Comparison of ENCODE assay signal across 31 mouse cellular contexts in genomic region chr2:145523381-145523780, GRCm38 (mm10).
"Had no signal": no experiment of that assay in that cellular context is flagged by ENCODE, and none has a peak within 500 bp of the region (broad histone marks: within the 10 kb centered on the region; RNA-seq: fewer than 3 reads in every experiment).

No protein-coding gene starts in this region.

- H3K4me3 ChIP-seq: left cerebral cortex, adult 2 months; limb, embryonic 10.5 days; limb, embryonic 12.5 days; limb, embryonic 13.5 days; limb, embryonic 15.5 days; liver, embryonic 12.5 days; liver, embryonic 13.5 days; liver, embryonic 15.5 days; lung, embryonic 15.5 days; megakaryocyte, embryonic 14.5 days; midbrain, embryonic 10.5 days; midbrain, embryonic 12.5 days; midbrain, embryonic 13.5 days; midbrain, embryonic 15.5 days; myocyte; neural tube, embryonic 12.5 days had no signal

- H3K9me3 ChIP-seq: limb, embryonic 10.5 days; limb, embryonic 12.5 days; limb, embryonic 13.5 days; limb, embryonic 15.5 days; liver, embryonic 12.5 days; liver, embryonic 13.5 days; liver, embryonic 15.5 days; lung, embryonic 15.5 days; megakaryocyte, embryonic 14.5 days; midbrain, embryonic 10.5 days; midbrain, embryonic 12.5 days; midbrain, embryonic 13.5 days; midbrain, embryonic 15.5 days; neural tube, embryonic 12.5 days had no signal

- DNase-seq: left cerebral cortex, postnatal 4 days; liver; liver, embryonic 13.5 days; liver, postnatal 0 days; lung, adult 18-20 months; lung, adult 2 months; lung, embryonic 14.5 days; lung, postnatal 10 days; lung, postnatal 14 days; lung, postnatal 36 days; lung, postnatal 4 days; midbrain, embryonic 14.5 days had no signal

- H3K4me1 ChIP-seq: limb, embryonic 10.5 days; limb, embryonic 12.5 days; limb, embryonic 15.5 days; liver, embryonic 12.5 days; liver, embryonic 13.5 days; liver, embryonic 15.5 days; lung, embryonic 15.5 days; midbrain, embryonic 10.5 days; midbrain, embryonic 12.5 days; midbrain, embryonic 15.5 days; neural tube, embryonic 12.5 days had no signal

- H3K9ac ChIP-seq: limb, embryonic 12.5 days; limb, embryonic 13.5 days; limb, embryonic 15.5 days; liver, embryonic 12.5 days; liver, embryonic 13.5 days; liver, embryonic 14.5 days; liver, embryonic 15.5 days; liver, postnatal 0 days; lung, embryonic 14.5 days; lung, embryonic 15.5 days; midbrain, embryonic 12.5 days; midbrain, embryonic 13.5 days; midbrain, embryonic 15.5 days; neural tube, embryonic 12.5 days had no signal

- H3K27me3 ChIP-seq: limb, embryonic 12.5 days; limb, embryonic 13.5 days; liver, embryonic 12.5 days; liver, embryonic 13.5 days; liver, embryonic 15.5 days; megakaryocyte, embryonic 14.5 days; midbrain, embryonic 12.5 days; midbrain, embryonic 13.5 days; midbrain, embryonic 15.5 days; neural tube, embryonic 12.5 days had no signal

- H3K27ac ChIP-seq: left cerebral cortex, adult 2 months; limb, embryonic 10.5 days; limb, embryonic 12.5 days; limb, embryonic 13.5 days; limb, embryonic 15.5 days; liver, embryonic 12.5 days; liver, embryonic 13.5 days; liver, embryonic 14.5 days; liver, embryonic 15.5 days; lung, embryonic 15.5 days; macrophage; midbrain, embryonic 10.5 days; midbrain, embryonic 12.5 days; midbrain, embryonic 13.5 days; midbrain, embryonic 15.5 days; neural tube, embryonic 12.5 days had no signal

- H3K36me3 ChIP-seq: limb, embryonic 10.5 days; limb, embryonic 12.5 days; limb, embryonic 13.5 days; limb, embryonic 15.5 days; liver, embryonic 12.5 days; liver, embryonic 13.5 days; liver, embryonic 15.5 days; lung, embryonic 15.5 days; midbrain, embryonic 10.5 days; midbrain, embryonic 12.5 days; midbrain, embryonic 13.5 days; midbrain, embryonic 15.5 days; neural tube, embryonic 12.5 days had no signal

- H3K4me2 ChIP-seq: limb, embryonic 12.5 days; limb, embryonic 13.5 days; limb, embryonic 15.5 days; liver, embryonic 11.5 days; liver, embryonic 12.5 days; liver, embryonic 13.5 days; liver, embryonic 15.5 days; lung, embryonic 14.5 days; lung, embryonic 15.5 days; midbrain, embryonic 12.5 days; midbrain, embryonic 13.5 days; midbrain, embryonic 15.5 days; neural tube, embryonic 12.5 days had no signal

- ATAC-seq: liver, embryonic 12.5 days; liver, postnatal 0 days; lung, postnatal 0 days; midbrain, embryonic 13.5 days; midbrain, embryonic 15.5 days had no signal
